Mouse (Mus musculus): ENCODE data around the gene Rap1gap.

DNA sequence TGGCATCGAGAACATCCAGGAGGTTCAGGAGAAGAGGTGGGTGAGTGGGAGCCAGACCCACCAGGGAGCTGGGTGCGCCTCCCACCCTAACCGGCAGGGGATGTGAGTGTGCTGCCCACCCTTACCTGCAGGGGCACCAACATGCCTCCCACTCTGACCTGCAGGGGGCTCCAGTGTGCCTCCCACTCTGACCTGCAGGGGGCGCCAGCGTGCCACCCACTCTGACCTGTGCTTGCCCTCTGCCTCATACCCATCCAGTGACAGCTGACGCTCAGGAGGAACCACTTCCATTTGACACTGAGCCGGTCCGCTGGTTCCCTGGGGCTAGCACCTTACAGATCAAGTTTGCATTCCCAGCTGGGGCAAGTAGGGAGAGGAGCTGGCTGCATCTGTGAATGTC lies 60.2 kb downstream of the Rap1gap start:
- TF ChIP-seq CTCF (IDR thresholded peaks at IDR 0.05 in 2 of 3, conservative IDR thresholded peaks at IDR 0.05 in 1 of 3; ENCODE audit: control insufficient read depth in 1 of 3, insufficient read depth in 1 of 3, low read depth in 2 of 3, low read length in 3 of 3, poor library complexity in 1 of 3, severe bottlenecking in 1 of 3) = peak; percentile 69 to 82 (median 78)
- no peak for TF ChIP-seq POLR2A (IDR thresholded peaks at IDR 0.05; ENCODE audit: control insufficient read depth in 1 of 2, insufficient read depth in 1 of 2, low read depth in 1 of 2, low read length in 2 of 2, poor library complexity in 1 of 2)
- no peak for TF ChIP-seq GATA1 (IDR thresholded peaks at IDR 0.05; ENCODE audit: low read depth, low read length)
- TF ChIP-seq USF2 (IDR thresholded peaks at IDR 0.05; ENCODE audit: borderline replicate concordance in 1 of 2, insufficient read depth in 1 of 2, low read depth in 1 of 2, low read length in 2 of 2) = no peak
- TF ChIP-seq ZKSCAN1 (IDR thresholded peaks at IDR 0.05; ENCODE audit: low read depth, low read length) = no peak
- TF ChIP-seq E2F4 (IDR thresholded peaks at IDR 0.05; ENCODE audit: borderline replicate concordance, low read depth, low read length) = no peak
- TF ChIP-seq MAX (IDR thresholded peaks at IDR 0.05; ENCODE audit: low read length) = no peak
- no peak for TF ChIP-seq TAL1 (IDR thresholded peaks at IDR 0.05; ENCODE audit: low read length)
- no peak for TF ChIP-seq POLR2AphosphoS2 (IDR thresholded peaks at IDR 0.05; ENCODE audit: low read length)
- TF ChIP-seq RAD21 (IDR thresholded peaks at IDR 0.05; ENCODE audit: low read depth, low read length) = peak; percentile 33

Data from MEL (cell line).